Mouse (Mus musculus): ENCODE results near the gene Sgsm3. TPM values are rescaled to one million over a fixed set of nuclear protein-coding genes. Genes with fewer than 3 reads are reported as not detected.

Gene Sgsm3
- 5.9 and 6.2 TPM in 2 replicates for total RNA-seq (2023)

DNA sequence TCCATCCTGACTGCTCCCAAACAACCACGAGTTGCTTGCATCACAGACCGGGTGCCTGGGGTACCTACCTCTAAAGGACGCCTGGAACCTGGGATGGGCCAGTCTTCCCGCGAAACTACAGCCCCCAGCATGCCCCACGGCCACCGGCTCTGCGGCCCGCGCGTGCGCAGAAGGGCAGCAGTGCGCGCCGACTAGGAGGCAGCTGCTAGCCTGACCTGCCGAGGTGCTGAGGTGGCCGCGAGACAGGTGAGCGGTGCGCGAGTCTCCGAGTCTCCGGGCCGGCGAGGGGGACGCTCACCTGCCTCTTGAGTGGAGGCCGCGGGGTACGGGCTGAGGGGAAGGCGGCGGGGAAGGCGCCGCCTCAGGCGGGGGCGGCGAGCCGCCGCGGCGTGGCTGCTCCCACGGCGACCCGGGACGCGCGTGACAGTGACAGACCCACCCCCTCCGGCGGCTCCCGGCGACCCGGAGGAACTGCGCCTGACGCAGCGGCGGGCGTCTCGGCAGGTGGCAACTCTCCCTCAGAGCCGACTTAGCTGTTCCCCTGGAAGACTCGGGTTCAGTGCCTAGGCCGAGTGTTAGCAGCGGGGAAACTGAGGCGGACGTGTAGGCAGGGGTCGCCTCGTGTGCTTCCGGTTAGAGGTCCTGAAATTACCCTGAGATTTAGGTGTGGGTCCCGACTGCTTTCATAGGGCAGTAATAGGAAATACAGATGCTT is at the start of gene Sgsm3:
Sgsm3 (plus strand) TSS at position 146 of the 715 bp plus-strand sequence.

DNA sequence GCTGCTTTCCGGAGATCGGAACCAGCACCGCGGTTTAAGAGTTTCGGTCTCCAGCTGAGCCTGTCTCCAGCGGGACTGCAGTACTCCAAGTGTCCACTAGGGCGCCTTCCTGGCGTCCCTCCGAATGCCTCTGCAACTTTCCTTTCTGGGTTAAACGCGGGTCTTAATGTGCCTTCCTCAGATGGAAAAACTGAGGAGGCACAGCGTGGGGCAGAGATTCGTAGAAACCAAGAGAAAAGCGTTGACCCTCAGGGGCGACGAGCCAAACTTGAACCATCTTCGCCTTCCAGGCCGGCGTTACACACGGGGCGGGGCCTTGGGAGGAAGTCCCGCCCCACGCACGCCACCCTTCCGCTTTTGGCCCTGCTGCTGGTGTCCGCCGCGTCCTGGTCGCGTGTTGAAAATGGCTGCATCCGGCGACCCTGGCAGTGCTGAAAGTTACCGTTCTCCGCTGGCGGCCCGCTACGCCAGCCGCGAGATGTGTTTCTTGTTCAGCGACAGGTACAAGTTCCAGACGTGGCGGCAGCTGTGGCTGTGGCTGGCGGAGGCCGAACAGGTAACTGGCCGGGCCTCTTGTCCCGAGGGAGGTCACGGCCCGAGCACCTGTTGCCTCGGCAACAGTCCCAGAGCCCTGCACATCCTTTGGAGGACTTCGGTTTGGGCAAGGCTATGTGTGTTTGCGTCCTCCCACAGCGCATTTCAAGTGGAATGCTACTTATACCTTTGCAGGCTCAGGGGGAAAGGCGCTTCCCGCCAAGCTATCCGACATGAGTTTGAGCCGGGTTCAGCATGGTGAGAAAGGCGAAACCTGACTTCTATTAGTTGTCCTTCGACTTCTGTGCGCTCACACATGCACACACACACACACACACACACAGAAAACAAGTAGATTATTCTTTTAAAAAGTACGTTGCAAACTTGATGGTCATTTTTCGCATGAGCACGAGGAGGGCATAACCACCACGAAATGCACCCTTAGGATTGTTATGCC is 29.1 kb upstream of the Sgsm3 start, which contains the start of gene Adsl:
Adsl (plus strand) TSS at position 346 of the 991 bp plus-strand sequence.

Other genes starting within 250 kb of the Sgsm3 start
- gene Adsl, start 29.3 kb upstream of the Sgsm3 start, total RNA-seq (2023) = 15.7 and 24.3 TPM in 2 replicates
- gene Mrtfa, start 213.0 kb downstream of the Sgsm3 start, total RNA-seq (2023) = 184 and 210 TPM in 2 replicates

Measured in neutrophil, adult 65 days (primary cell).